In genomic region chr14:105624387-105624786, GRCm38 (mm10) we compare ENCODE assay signal across 16 mouse cellular contexts.
"Had no signal": no experiment of that assay in that cellular context is flagged by ENCODE, and none has a peak within 500 bp of the region (broad histone marks: within the 10 kb centered on the region; RNA-seq: fewer than 3 reads in every experiment).

No protein-coding gene starts in this region.

- H3K4me3 ChIP-seq: lung, embryonic 15.5 days; megakaryocyte, embryonic 14.5 days; midbrain, embryonic 13.5 days; midbrain, embryonic 15.5 days; neural tube, embryonic 12.5 days; stomach, embryonic 15.5 days had no signal

- ATAC-seq: lung, postnatal 0 days; midbrain, embryonic 13.5 days; midbrain, embryonic 15.5 days had no signal

- DNase-seq: lung, adult 2 months; lung, postnatal 14 days; lung, postnatal 36 days; right cerebral cortex, postnatal 14 days; thymus, adult 18-20 months; thymus, postnatal 14 days; thymus, postnatal 36 days had no signal

- H3K27ac ChIP-seq: lung, embryonic 15.5 days; macrophage; midbrain, embryonic 13.5 days; midbrain, embryonic 15.5 days; neural tube, embryonic 12.5 days; stomach, embryonic 15.5 days; stomach, postnatal 0 days had no signal
